Mouse (Mus musculus): ENCODE results near the gene Trim69. TPM values are rescaled to one million over a fixed set of nuclear protein-coding genes. Genes with fewer than 3 reads are reported as not detected.

The Trim69 gene
- polyA plus RNA-seq, 1 experiment from 2014 or later, result 0.14 TPM

- TF ChIP-seq CTCF (IDR thresholded peaks at IDR 0.05), result no peak
- peaks cover 5% of the 10 kb centered on the region for H3K27me3 ChIP-seq
- no peak for DNase-seq (ENCODE audit: low read depth, low spot score)
- POLR2A ChIA-PET, result no interaction called here
- CTCF ChIA-PET, result no interaction called here
- in situ Hi-C loops (cut with MboI; ENCODE audit: low pct_unique_long_range_greater_than_20kb), result no loop called here
- no peak for ATAC-seq
Measured at GRCm38 (mm10) chr2:122140815-122141214, 19.7 kb upstream of the Trim69 start.

GRCm38 (mm10) chr2:122141332-122141967, 19.1 kb upstream of the Trim69 start:
- ATAC-seq, result no peak

GRCm38 (mm10) chr2:122143111-122143510, 17.4 kb upstream of the Trim69 start:
- no peak for TF ChIP-seq CTCF (IDR thresholded peaks at IDR 0.05)
- H3K27me3 ChIP-seq, result no peaks in the 10 kb centered on the region
- ChIA-PET CTCF (interaction anchor here (0.7 to 1.5 kb wide), 2 partner anchors 11 to 17 kb away, joined by 3 to 5 read pairs; partner anchors contain the start of gene Trim69), POLR2A (no interaction called here)
- in situ Hi-C loops (cut with MboI; ENCODE audit: low pct_unique_long_range_greater_than_20kb), result no loop called here
- no peak for ATAC-seq
- DNase-seq (ENCODE audit: low read depth, low spot score), result no peak

More at GRCm38 (mm10) chr2:122141332-122141967, 19.1 kb upstream of the Trim69 start:
- in situ Hi-C loops (cut with MboI; ENCODE audit: low pct_unique_long_range_greater_than_20kb), result no loop called here
- TF ChIP-seq CTCF (IDR thresholded peaks at IDR 0.05), result peak; percentile 15
- POLR2A ChIA-PET, result no interaction called here
- CTCF ChIA-PET, result no interaction called here
- H3K27me3 ChIP-seq, result peaks cover 5% of the 10 kb centered on the region
- no peak for DNase-seq (ENCODE audit: low read depth, low spot score)

- no peaks in the 10 kb centered on the region for H3K27me3 ChIP-seq
- ATAC-seq, result no peak
- CTCF ChIA-PET, result no interaction called here
- POLR2A ChIA-PET, result no interaction called here
- in situ Hi-C loops (cut with MboI; ENCODE audit: low pct_unique_long_range_greater_than_20kb), result no loop called here
- DNase-seq (ENCODE audit: low read depth, low spot score), result no peak
- no peak for TF ChIP-seq CTCF (IDR thresholded peaks at IDR 0.05)
Measured at GRCm38 (mm10) chr2:122145756-122146155, 14.7 kb upstream of the Trim69 start.

GRCm38 (mm10) chr2:122146687-122147086, 13.8 kb upstream of the Trim69 start:
- POLR2A ChIA-PET, result interaction anchor here (1.0 to 1.2 kb wide), 2 partner anchors 11 to 27 kb away, joined by 3 to 4 read pairs; no protein-coding TSS in a partner anchor
- CTCF ChIA-PET, result interaction anchor here (1.4 kb wide), 1 partner anchor 22 kb away, joined by 5 read pairs; no protein-coding TSS in a partner anchor
- DNase-seq (ENCODE audit: low read depth, low spot score) (no peak), ATAC-seq (no peak)
- no peak for TF ChIP-seq CTCF (IDR thresholded peaks at IDR 0.05)
- no peaks in the 10 kb centered on the region for H3K27me3 ChIP-seq
- in situ Hi-C loops (cut with MboI; ENCODE audit: low pct_unique_long_range_greater_than_20kb), result no loop called here

GRCm38 (mm10) chr2:122147508-122148241, 12.8 kb upstream of the Trim69 start, which contains the start of gene B2m:
TSS of gene B2m (plus strand) at chr2:122147686.
- DNase-seq (ENCODE audit: low read depth, low spot score), result peak; percentile 66
- no peak for TF ChIP-seq CTCF (IDR thresholded peaks at IDR 0.05)
- peak; percentile 97 for ATAC-seq
- in situ Hi-C loops (cut with MboI; ENCODE audit: low pct_unique_long_range_greater_than_20kb), result no loop called here
- POLR2A ChIA-PET, result interaction anchor here (1.0 to 1.2 kb wide), 3 partner anchors 12 to 30 kb away, joined by 3 to 10 read pairs (median 4); partner anchors contain the start of gene Spg11
- CTCF ChIA-PET, result interaction anchor here (1.4 to 1.5 kb wide), 2 partner anchors 14 to 23 kb away, joined by 3 to 5 read pairs; no protein-coding TSS in a partner anchor
- H3K27me3 ChIP-seq, result no peaks in the 10 kb centered on the region

GRCm38 (mm10) chr2:122148242-122148917, 12.1 kb upstream of the Trim69 start:
- peak; percentile 17 for ATAC-seq
- H3K27me3 ChIP-seq, result no peaks in the 10 kb centered on the region
- in situ Hi-C loops (cut with MboI; ENCODE audit: low pct_unique_long_range_greater_than_20kb), result no loop called here
- peak; percentile 64 for DNase-seq (ENCODE audit: low read depth, low spot score)
- POLR2A ChIA-PET, result interaction anchor here (1.2 kb wide), 2 partner anchors 29 to 30 kb away, joined by 4 to 10 read pairs; partner anchors contain the start of gene Spg11
- TF ChIP-seq CTCF (IDR thresholded peaks at IDR 0.05), result no peak
- CTCF ChIA-PET, result interaction anchor here (1.5 kb wide), 1 partner anchor 13 kb away, joined by 3 read pairs; no protein-coding TSS in a partner anchor

- ATAC-seq, result no peak
- ChIA-PET POLR2A (no interaction called here), CTCF (interaction anchor here (1.0 to 1.4 kb wide), 2 partner anchors 9 to 11 kb away, joined by 3 read pairs; partner anchors contain the start of gene Trim69)
- no peaks in the 10 kb centered on the region for H3K27me3 ChIP-seq
- DNase-seq (ENCODE audit: low read depth, low spot score), result no peak
- in situ Hi-C loops (cut with MboI; ENCODE audit: low pct_unique_long_range_greater_than_20kb), result no loop called here
- no peak for TF ChIP-seq CTCF (IDR thresholded peaks at IDR 0.05)
Measured at GRCm38 (mm10) chr2:122149316-122149715, 11.2 kb upstream of the Trim69 start.

- no peaks in the 10 kb centered on the region for H3K27me3 ChIP-seq
- ChIA-PET CTCF (interaction anchor here (1.0 to 1.4 kb wide), 2 partner anchors 8 to 10 kb away, joined by 3 read pairs; partner anchors contain the start of gene Trim69), POLR2A (no interaction called here)
- ATAC-seq, result no peak
- in situ Hi-C loops (cut with MboI; ENCODE audit: low pct_unique_long_range_greater_than_20kb), result loop anchor here (5.0 kb wide), 1 partner anchor 32 kb away; the partner anchor contains the start of gene Spg11
- no peak for DNase-seq (ENCODE audit: low read depth, low spot score)
- TF ChIP-seq CTCF (IDR thresholded peaks at IDR 0.05), result no peak
Measured at GRCm38 (mm10) chr2:122149716-122150115, 10.8 kb upstream of the Trim69 start.

GRCm38 (mm10) chr2:122151221-122151620, 9.3 kb upstream of the Trim69 start:
- no peak for DNase-seq (ENCODE audit: low read depth, low spot score)
- no peak for TF ChIP-seq CTCF (IDR thresholded peaks at IDR 0.05)

More at GRCm38 (mm10) chr2:122151221-122151620, 9.3 kb upstream of the Trim69 start:
- POLR2A ChIA-PET, result no interaction called here
- H3K27me3 ChIP-seq, result no peaks in the 10 kb centered on the region
- no peak for ATAC-seq
- in situ Hi-C loops (cut with MboI; ENCODE audit: low pct_unique_long_range_greater_than_20kb), result loop anchor here (5.0 kb wide), 1 partner anchor 34 kb away; the partner anchor contains the start of gene Spg11
- CTCF ChIA-PET, result interaction anchor here (1.3 to 1.4 kb wide), 2 partner anchors 9 to 30 kb away, joined by 4 to 7 read pairs; partner anchors contain the start of gene Trim69
